Mouse (Mus musculus) splenic B cell, adult 2 months (primary cell): ENCODE results near the gene Grid1.

Source experiments
- DNase-seq: peaks from one replicate; pipeline ENCODE4 v3.0.0-alpha.2; 2011; ENCODE audit warnings: low read depth, low spot score
- H3K27me3 ChIP-seq: 2 replicates; pipeline ENCODE4 v1.6.1; 2012; ENCODE audit warnings: mild to moderate bottlenecking, low read length, moderate library complexity, mixed read lengths; ENCODE audit not compliant: control insufficient read depth, poor library complexity, insufficient read depth, severe bottlenecking
- H3K36me3 ChIP-seq: 2 replicates; pipeline ENCODE4 v1.6.1; 2012; ENCODE audit warnings: mild to moderate bottlenecking, low read length, moderate library complexity, mixed read lengths; ENCODE audit not compliant: control insufficient read depth, poor library complexity, insufficient read depth, severe bottlenecking

Grid1 gene

DNA sequence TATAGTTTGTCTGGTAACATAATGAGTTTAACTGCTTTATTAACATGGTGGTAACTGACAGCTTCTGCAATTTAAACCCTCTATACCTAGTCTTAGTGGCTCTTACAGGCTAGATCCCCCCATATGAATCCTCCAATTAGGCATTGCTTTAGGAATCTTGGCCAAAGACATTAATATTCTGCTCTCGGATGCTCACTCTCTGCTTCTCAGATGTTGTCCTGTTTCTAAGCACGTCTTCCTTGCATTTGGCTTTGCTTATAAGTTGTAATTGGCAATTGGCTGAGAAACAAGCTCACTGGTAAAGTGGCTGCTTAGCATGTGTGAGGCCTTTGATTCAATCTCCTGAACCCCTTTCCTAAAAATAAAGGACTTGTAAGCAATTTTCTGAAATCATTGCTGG lies 610.4 kb downstream of the Grid1 start:
- Histone ChIP-seq H3K36me3 (no peaks in the 10 kb centered on the region), H3K27me3 (no peaks in the 10 kb centered on the region)

DNA sequence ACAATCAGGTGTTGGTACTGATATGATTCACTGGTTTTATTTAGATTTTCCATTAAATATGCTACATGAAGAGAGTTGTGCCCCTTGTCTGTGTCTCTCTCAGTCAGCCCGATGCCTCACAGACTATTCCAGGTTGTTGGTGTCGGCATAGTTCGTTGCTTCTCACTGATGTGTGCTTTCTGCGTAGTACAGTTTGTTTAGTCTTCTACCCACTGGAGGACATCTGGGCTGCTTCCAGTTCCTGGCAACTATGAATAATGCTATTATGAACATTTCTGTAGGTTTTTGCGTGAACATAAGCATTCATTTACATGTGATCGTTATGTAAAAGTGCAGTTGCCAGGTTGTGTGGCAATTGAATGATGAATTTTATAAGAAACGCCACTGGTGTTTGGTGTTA lies 633.8 kb downstream of the Grid1 start:
- no peak for DNase-seq
- H3K36me3 ChIP-seq = no peaks in the 10 kb centered on the region
- no peaks in the 10 kb centered on the region for H3K27me3 ChIP-seq

More for the DNA sequence above, 610.4 kb downstream of the Grid1 start:
- no peak for DNase-seq

DNA sequence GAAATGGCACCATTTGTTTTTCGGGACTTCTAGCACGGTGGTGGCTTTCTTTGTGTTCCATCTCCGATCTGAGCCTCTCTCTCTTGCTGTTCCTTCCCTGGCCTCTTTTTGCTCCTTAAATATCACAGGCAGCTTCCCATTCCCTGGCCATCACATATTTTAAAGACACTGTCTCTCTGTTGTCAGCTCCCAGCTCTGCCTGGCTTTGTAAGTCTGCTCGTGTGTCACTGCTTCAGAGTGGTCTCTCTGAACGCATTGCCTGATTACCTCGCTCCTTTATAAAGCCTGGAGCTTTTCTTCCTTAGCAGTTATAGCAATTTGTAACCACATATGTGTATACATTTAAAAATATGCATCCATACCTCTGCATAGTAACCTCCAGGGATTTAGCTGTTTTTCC lies 648.3 kb downstream of the Grid1 start:
- Histone ChIP-seq H3K36me3 (no peaks in the 10 kb centered on the region), H3K27me3 (no peaks in the 10 kb centered on the region)
- no peak for DNase-seq

DNA sequence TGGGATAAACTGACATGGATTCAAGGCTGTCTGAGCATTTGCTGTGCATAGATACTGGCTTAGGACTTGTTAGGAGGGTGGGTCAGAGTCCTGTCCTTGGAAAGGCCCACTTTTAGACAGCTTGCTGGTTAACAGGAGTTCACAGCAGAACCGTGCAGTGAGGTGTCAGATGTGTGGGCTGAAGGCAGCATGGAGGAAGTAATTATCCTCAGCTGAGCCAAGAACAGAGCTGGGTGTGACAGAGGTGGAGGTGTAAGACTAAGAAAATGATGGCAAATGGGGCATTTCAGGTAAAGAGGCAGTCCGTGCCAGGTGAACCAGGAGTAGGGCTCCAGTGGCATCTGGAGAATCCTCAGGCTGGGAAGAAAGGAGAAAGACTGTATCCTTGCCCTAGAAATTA lies 666.1 kb downstream of the Grid1 start:
- Histone ChIP-seq H3K27me3 (no peaks in the 10 kb centered on the region), H3K36me3 (no peaks in the 10 kb centered on the region)
- no peak for DNase-seq

DNA sequence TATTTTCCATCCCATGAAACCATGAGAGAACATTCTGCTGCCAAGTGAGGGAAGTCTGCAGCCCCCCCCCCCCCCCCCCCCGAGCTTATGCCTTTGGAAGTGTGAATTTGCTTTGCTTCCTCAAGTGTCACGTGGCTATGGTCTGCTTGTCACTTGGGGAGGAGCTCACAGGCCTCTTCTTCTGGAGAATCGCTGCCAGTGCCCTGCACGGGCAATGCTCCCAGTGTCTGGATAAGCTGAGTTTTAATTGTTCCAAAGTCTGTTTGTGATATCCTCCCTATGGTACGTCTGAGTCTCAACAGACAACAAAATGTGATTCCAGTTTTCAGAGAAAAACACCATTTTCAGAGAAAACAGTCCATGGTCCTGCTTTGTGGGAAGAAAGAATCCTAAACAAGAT lies 682.4 kb downstream of the Grid1 start:
- H3K27me3 ChIP-seq = no peaks in the 10 kb centered on the region
- H3K36me3 ChIP-seq = no peaks in the 10 kb centered on the region
- no peak for DNase-seq

DNA sequence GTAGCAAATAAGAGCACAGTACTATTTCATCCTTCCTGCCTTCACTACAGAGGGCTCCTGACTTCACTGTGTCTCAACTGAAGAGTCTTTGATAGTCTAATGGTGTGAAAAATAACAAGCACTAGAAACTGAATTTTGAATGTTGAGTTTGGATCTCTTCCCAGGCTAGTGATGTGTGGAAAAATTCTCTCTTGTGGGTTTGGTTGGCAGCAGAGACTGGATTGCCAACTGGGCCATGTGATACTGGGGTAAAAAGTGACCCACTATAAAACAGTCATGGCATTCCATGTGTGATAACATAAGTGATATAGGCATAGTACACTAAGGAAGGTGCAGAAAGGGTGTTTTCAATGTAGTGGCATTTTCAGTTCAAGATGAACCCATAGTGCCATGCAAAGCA lies 699.5 kb downstream of the Grid1 start:
- no peaks in the 10 kb centered on the region for H3K36me3 ChIP-seq
- no peak for DNase-seq
- no peaks in the 10 kb centered on the region for H3K27me3 ChIP-seq

DNA sequence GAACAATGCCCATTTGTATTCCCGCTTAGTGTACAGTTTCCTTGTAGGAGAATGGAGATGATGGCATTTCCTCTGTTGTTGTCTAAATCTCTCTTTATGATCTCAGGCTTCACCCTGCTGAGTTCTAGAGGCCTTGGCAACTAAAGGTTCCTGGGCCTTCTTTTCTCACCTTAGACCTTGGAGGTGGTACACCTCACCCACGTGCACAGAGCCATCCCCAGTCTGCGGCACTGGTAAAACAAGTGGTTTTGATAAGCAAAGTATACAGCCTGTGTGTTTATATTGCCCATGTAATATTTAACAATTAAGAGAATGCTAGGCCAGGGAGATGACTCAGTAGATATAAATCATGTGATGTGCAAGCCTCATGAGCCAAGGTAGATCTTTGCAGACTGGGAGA lies 718.9 kb downstream of the Grid1 start:
- DNase-seq = no peak
- H3K27me3 ChIP-seq = no peaks in the 10 kb centered on the region

DNA sequence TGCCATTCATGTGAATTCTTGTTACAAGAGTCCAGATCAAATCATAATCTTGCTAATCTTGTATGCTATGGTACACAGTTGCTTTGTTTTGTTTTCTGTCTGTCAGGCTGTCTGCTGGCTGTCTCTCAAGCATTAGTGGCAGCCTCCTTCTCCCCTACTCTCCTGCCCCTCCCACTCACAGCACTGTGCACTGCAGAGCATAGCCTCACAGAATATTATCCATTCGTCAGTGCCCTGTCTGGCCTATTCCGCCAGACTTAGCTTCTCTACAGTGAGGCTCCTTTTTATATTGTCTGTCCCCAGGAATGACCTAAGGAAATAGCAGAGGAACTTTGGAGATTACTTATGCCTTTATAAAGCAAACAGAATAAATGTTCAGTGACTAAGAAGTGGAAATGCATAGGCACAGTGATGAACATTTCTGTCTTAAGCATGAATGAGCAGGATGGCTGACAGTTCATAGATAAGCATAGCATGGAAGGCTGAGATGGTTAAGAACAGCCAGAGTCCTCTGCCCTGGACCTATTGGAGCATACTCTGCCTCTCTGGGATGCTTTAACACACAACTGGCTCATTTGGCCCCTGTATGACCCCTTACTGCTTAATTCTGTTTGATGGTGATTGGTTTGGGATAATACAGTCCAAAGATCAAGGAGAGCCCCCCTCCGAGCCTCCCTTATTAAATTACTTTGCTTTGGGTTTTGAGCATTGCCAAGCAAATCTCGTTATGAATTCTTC lies 721.5 kb downstream of the Grid1 start:
- no peak for DNase-seq
- H3K36me3 ChIP-seq = no peaks in the 10 kb centered on the region
- H3K27me3 ChIP-seq = no peaks in the 10 kb centered on the region

More for the DNA sequence above, 718.9 kb downstream of the Grid1 start:
- H3K36me3 ChIP-seq = no peaks in the 10 kb centered on the region

DNA sequence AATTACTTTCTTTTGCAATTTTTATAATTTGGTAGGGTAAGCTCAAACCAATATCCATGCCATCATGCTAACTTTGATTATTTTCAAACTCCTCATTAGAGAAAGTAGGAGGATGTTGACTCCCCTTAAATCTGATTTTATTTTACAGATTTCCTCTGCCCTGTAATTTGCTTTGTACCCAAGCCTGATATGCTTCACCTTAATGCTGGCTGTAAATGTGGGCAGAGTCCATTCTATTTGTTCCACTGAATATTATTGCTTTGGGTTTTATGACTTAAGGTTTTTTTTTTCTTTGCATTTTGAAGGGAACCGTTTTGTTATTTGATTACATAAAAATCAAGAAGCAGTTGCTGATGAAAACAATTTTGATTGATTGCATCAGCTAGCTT lies 722.1 kb downstream of the Grid1 start:
- H3K36me3 ChIP-seq = no peaks in the 10 kb centered on the region
- DNase-seq = no peak

DNA sequence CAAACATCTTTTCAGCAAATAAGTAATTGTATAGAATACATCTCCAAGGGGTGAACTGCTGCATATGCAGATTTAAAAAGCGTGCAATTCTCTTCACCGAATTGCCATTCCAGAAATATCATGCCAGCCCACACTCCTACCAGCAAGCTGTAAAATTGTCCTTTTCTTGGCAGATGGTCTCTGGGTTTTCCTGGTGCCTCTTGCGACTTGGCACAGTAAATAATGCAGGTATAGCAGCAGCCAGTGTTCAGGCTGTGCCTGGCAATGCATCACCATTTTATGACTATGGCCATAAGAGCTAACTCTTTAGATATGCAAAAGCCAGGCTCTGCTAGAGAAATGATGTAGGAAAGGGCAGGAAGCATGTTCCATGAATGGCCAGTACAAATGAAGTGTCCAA lies 734.4 kb downstream of the Grid1 start:
- no peaks in the 10 kb centered on the region for H3K36me3 ChIP-seq
- no peak for DNase-seq
- no peaks in the 10 kb centered on the region for H3K27me3 ChIP-seq

More for the DNA sequence above, 722.1 kb downstream of the Grid1 start:
- no peaks in the 10 kb centered on the region for H3K27me3 ChIP-seq

DNA sequence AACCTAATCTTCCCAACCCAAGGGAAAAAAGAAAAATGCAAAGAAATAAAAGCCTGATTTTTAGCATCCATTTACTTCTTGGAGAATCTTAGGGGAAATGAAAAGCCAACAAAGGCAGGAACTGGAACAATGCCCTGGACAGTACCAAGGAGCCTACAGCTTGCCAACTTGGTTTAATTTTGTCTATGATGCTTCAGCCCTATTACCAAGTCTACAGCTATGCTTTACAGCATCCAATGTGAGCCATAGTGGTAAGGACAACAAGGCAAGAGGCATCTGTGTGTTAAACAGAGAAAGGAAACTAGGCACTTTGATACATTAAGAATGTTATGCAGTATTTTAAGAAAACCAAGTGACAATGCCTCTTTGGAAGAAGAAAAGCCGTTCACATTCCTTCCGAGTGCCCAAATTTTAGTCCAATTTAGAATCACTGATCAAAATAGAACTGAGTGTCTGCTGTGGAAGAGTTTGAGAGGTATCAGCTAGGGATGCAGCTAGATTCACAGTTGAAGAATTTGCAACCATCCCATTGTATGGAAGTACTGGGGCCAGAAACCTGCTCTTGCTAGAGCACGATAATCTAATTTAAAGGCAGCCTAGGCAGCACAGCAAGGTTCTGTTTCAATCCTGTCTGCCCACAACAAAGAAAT lies 741.5 kb downstream of the Grid1 start:
- no peak for DNase-seq
- Histone ChIP-seq H3K36me3 (no peaks in the 10 kb centered on the region), H3K27me3 (no peaks in the 10 kb centered on the region)

DNA sequence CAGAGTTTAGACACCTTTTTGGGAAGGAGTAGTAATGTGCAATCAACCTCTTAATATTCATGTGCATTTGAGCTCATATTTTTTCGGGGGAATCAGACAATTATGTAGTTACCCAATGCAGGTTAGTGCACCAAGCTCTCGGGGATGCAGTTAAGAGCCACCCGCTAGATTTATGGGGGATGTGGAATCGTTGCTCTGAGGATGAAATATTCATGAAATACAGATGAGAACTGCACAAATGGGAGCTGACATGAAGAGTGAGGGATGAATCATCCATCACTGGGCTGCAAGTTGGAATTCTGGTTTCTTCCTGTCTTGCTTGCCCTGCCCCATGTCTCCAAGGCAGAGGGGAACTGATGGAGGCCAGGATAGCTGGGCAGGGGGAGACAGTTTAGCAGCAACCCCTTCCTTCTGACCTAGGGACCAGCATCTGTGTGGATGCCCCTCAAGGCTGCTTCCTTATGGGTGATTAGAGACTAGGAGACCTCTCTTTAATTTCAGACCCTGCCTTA lies 753.1 kb downstream of the Grid1 start:
- Histone ChIP-seq H3K36me3 (no peaks in the 10 kb centered on the region), H3K27me3 (no peaks in the 10 kb centered on the region)
- DNase-seq = no peak

DNA sequence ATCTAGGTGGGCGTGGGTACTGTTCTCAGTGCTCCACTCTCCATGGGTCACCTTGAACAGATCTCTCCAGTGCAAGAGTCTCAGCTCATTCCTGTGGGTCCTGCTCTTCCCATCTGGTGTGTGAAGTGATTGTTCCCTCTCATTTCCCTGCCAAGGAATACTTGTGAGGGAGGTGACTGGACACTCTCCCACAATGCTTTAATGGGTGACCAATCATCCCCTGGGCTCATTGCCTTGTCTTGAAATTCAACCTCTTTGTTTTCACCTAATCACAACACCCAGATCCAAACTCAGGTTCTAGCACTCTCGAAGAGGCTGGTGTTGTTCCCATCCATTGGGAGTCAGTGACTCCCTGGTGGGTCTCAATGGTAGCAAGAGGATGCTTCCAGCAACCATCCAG lies 754.6 kb downstream of the Grid1 start:
- no peaks in the 10 kb centered on the region for H3K36me3 ChIP-seq
- no peak for DNase-seq
- no peaks in the 10 kb centered on the region for H3K27me3 ChIP-seq

DNA sequence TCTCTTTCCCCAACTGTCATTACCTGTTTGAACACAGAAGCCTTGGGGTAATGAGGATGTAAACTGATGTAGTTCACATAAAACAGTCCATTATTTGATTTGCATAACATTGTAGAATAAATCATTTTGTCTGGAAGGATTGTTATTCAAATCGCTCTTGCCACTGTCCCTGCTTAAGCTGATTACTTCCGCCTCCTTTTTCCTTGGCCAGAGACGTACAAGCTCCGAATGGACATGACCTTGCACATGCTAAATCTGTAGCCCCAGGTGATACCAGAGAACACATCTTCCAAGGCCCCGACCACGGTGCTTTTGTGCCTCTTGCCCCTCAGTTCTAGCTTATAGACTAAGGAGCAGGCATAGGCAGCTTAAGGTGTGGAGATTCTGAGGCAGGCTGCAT lies 755.4 kb downstream of the Grid1 start:
- DNase-seq = no peak
- no peaks in the 10 kb centered on the region for H3K27me3 ChIP-seq
- no peaks in the 10 kb centered on the region for H3K36me3 ChIP-seq

DNA sequence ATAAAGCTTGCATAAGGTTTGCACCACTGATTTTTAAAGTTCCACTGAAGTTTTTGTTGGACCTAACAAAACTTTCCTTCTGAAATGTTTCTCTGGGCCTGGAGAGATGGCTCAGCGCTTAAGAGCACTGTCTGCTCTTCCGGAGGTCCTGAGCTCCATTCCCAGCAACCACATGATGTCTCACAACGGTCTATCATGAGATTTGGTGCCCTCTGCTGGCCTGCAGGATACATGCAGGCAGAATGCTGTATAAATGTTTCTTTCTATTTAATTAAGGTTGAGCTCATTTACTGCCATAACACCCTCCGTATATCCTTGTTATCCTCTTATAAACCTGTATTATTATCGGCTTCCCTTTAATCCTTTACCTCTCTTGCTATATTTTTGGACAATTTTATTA lies 805.8 kb downstream of the Grid1 start:
- H3K36me3 ChIP-seq = no peaks in the 10 kb centered on the region
- H3K27me3 ChIP-seq = no peaks in the 10 kb centered on the region
- no peak for DNase-seq
